Mouse (Mus musculus) 3134 (cell line): Measurements from ENCODE around the gene Rasgrp3.
"Not testable (repeated sequence)": the region's sequence is repeated elsewhere in the genome, so short reads cannot be mapped to it uniquely, and the experiment has no call there.

Source experiments
- DNase-seq: peaks from one replicate; pipeline ENCODE4 v3.0.0-alpha.2; 2011; ENCODE audit warnings: low spot score; ENCODE audit not compliant: insufficient read length; ENCODE audit errors: extremely low read depth

Rasgrp3 gene

DNA sequence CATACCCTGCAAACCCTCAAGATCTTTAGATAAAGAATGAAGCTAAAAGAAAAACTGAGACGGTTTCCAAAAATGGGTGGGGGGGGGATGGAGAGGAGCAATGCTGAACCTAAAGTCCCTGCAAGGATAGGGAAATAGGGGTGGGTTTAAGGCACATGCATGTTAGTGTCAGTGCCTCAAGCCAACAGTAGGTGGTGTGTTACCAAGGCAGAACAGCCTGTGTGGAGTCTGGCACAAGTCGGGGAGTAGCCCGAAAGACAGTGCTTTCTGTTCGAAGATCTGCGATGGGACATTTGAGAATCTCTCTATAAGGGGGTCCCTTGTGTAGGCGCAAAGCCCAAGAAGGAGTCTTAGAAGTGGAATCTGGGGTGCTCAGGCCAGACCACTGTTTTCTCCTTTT lies 24.9 kb downstream of the Rasgrp3 start:
- DNase-seq = no peak

- no peak for DNase-seq
Measured at GRCm38 (mm10) chr17:75461771-75462170, 26.1 kb downstream of the Rasgrp3 start.

GRCm38 (mm10) chr17:75463223-75463622 lies 27.5 kb downstream of the Rasgrp3 start:
- DNase-seq = not testable (repeated sequence)

GRCm38 (mm10) chr17:75463645-75464044 lies 27.9 kb downstream of the Rasgrp3 start:
- DNase-seq = no peak

DNA sequence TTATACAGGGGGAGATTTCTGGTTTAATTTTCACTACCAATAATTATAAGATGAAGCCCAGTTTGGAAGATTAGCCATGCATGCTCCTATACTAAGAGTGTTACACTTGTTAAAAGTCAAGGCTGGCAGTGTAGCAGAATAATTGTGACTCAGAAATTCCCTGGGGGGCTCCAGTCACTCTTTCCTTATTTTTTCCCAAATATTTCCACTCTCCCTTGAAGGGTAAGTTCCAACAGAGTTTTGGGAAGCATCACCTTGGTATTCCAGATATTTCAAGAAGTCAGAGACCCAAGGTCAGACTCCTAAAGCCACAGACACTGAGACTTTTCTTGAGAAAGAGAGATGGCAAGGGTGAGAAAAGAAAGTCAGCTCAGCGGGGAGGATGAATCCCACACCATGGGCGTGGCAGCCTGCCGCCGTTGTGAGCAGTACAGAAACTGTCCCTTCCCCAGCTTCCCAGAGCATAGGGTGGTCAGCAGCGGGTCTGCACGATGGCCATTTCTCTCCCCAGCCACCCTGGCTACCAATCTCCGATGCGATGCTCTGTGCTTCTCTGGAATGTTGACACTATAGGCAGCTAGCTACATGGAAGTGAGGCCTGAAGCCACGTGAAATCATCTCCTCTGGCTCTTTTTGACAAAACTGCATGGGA lies 28.8 kb downstream of the Rasgrp3 start:
- DNase-seq = no peak

DNA sequence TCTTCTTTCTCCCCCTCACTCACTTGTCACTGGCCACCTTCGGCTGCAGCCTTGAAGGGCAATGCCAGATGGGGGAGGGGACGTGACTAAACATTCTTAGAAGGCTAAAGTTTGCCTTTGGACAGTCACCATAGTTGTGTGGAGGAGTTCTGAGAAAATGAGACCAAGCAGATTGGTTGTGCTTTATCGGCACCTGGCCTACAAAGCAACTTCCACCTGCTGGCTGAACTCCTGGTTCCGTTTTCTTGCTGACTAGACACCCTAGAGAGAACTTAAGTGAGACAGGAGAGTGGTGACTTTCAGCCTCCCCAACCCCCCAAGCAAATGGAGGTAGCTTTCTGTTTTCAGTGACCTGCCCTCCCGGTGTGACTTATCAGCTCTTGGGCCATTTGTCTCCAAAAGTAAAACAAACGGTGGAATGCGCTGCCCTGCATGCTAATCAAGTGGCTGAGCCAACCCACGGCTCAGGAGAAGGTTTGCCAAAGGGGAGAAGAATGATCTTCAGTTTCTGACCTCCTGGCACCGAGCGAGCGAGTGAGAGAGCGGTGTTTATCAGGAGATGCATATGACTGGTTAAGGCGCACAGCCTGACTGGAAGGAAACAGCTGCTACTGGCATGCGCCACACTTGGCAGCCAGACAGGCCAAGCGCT lies 29.4 kb downstream of the Rasgrp3 start:
- no peak for DNase-seq

GRCm38 (mm10) chr17:75465635-75465997 lies 29.9 kb downstream of the Rasgrp3 start:
- DNase-seq = no peak

DNA sequence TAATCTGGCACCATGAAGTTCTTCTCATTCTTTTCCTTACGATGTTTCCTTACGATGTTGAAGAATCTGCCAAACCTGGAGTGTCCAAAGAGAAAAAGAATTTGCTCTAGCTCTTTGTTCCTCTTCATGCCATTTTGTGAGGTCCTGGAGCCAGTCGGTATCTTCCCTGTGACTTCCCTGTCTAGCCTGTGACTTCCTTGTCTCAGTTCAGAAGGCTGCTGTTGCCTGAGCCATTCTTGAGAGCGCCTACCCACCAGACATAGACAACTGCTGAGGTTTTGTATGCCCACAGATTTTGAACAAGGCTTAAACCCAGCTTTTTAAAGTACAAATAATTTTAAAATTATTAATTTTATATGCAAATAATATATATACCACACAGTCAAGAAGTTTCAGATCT lies 31.3 kb downstream of the Rasgrp3 start:
- no peak for DNase-seq

DNA sequence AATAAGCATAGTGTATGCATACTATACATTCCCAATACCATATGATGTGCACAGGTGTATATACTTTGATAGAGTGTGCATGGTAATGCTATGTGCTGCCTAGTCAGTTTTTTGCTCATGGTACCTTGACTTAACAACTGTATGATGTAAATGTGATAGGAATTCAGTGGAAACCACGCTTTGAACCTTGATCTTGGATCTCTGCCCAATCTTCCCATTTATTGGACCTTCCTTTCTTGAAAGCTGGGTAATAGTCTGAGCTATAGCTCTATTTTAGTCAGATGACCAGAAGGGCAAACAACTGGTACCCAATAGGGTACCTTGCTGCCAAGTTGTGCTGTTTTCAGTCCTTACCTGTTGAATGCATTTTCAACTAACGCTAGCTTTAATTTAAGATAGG lies 31.8 kb downstream of the Rasgrp3 start:
- no peak for DNase-seq

- DNase-seq = no peak
Measured at GRCm38 (mm10) chr17:75468479-75469114, 32.9 kb downstream of the Rasgrp3 start.

DNA sequence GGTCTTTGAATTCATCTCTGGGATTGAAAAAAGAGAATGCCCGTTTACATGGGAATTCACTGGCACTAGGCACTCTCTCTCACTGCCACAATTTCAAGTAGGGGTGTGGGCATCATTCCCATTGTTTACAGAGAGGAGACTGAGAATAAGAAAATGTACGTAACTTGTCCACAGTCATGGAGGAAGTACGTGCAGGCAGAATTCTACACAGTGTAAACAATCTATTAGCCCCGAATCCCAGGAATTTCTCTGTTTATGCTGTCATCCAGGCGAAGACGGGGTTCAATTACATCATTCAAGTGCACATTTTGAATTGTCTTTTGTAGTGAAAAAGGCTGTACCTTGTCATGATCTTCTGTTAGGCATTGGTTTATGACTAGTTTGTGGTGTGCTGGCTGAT lies 34.6 kb downstream of the Rasgrp3 start:
- DNase-seq = no peak

DNA sequence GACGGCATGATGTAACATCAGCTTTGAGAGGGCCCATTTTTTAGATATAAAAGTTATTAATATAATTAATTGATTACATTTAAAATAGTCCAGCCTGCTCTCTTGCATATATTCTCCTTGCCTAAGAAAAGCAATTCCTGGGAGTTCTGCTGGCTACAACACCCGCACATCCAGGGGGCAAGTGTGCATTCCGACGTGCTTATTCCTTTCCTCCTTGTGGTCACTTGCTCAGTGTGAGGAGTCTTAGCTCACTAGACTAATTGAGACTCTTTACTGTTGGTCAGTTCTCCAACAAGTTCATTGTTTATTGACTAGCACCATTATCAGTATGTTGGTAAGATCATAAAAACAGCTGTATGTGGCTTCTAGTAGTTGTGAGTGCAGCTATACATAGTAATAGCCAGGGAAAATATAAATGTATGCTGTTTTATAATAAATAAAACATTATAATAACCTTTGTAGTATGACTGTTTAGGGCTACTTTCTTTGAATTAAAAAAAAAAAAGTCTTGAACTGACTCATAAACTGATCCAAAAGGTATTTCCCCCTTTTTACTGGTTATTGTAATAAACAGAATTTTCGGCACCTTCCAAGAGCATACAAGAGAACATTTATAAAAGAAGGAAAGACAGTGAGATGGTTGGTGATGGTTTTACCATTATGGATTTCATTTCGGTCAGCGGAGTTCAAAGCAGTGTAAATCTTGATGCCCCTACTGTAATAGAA lies 35.4 kb downstream of the Rasgrp3 start:
- no peak for DNase-seq

- no peak for DNase-seq
Measured at GRCm38 (mm10) chr17:75471644-75472253, 36.1 kb downstream of the Rasgrp3 start.

- no peak for DNase-seq
Measured at GRCm38 (mm10) chr17:75472379-75472778, 36.7 kb downstream of the Rasgrp3 start.

DNA sequence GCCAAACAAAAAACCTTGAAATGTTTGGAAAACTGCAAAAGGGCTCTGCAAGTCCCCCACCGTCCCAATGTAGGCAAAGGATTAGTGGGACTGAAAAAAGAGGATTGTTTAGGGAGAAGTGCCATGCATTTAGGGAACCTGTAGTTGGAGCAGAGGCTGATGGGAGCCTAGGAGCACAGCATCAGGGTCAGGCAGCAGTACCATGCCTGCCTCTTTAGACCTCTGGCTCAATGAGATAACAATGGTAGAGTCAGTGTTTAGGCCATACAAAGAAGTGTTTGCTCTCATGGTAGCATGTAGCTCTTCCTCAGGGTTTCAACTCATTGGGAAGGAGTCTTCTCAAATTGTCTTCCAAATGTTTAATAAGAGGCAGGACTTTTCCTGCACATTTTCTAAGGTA lies 40.3 kb downstream of the Rasgrp3 start:
- no peak for DNase-seq

DNA sequence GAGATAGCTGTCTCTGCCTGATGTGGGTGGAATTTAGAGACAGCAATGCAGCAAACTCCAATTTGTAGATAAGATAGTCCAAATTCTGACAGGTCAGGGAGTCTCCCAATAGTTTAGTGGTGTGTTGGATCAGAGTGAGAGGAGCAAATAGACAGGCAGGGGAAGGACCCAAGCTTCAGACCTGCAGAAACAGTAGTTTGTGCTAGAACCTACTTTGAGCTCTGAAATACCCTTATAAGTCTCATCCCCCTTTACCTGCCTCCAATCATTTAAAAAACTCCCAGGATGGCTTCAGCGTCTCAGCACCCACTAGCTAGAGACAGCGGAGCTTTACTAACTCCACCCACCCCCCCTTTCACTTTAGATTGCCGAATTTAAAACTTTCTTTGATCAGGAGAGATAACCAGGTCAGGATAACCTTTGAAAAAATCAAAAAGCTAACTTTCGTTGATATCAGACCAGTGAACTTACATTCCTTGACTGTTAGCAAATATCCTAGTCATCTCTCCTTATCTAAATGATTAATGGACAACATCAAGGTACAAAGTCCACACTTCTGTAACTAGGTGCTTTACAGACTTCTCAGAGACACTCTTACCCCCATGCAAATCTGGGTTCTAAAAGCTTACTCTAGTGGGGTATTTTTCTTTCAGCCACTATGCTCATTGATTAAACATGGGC lies 41.2 kb downstream of the Rasgrp3 start:
- no peak for DNase-seq

DNA sequence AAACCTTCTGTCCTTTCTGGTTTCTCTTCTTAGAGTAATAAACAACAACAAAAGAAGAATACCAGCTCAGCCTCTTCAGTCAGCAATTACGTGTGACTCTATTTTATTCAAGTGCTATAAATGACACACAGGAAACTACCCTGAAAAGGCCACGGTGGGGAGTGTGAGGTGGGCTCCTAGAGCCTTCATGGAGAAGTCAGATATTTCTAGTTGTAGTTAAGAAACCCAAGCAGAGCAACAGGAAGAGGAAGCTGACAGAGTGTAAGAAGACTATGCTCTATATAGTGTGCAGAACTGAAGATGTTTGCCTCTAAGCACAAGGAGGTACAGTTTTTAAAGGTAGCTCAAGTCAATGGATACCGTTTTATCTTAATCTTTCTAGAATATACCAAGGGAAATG lies 42.0 kb downstream of the Rasgrp3 start:
- no peak for DNase-seq

- no peak for DNase-seq
Measured at GRCm38 (mm10) chr17:75478836-75479235, 43.1 kb downstream of the Rasgrp3 start.

DNA sequence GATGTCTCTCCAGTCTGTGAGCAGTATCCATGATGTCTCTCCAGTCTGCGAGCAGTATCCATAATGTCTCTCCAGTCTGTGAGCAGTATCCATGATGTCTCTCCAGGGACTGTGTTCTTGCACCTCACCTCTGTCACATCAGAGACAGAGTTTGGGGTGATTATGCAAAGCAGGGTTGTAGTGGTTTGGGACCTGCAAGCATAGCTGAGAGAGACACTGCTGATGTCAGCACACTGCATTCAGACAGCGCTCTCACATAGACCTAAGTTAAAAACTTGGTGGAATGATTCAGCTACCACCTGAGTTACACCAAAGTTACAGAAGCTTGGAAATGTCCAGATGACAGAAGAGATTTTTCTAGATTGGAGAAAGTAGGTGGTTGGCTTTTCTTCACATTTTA lies 44.0 kb downstream of the Rasgrp3 start:
- DNase-seq = no peak

DNA sequence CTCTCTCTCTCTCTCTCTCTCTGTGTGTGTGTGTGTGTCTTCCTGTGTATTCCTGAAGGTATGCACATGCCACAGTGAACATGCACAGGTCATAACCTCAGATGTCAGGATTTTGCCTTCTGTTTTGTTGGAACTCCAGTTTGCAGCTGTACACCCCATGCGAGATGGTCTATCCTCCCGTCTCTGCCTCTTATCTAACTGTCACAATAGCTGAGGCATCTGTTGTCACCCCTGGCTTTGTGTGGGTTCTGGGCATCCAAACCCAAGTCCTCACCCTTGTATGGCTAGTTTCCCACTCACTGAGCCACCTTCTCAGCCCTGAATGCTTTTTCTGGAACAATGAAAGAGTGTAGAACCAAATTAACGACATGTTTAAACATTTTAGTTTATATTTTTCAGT lies 44.7 kb downstream of the Rasgrp3 start:
- no peak for DNase-seq

GRCm38 (mm10) chr17:75486205-75486604 lies 50.5 kb downstream of the Rasgrp3 start:
- DNase-seq = no peak
